Mouse (Mus musculus) monocyte, adult 2 months (primary cell): ENCODE results near the gene Igfbp4.

Experiments used
- DNase-seq, 2 experiments: peaks; one replicate each; pipeline ENCODE4 v3.0.0; 2022; ENCODE audit warnings: low spot score in 2 of 2, low read depth in 1 of 2

Igfbp4 gene

GRCm38 (mm10) chr11:99041051-99041729 is at the start of gene Igfbp4:
Igfbp4 (plus strand) TSS chr11:99041244.
- DNase-seq = no peak

- DNase-seq = no peak
Measured at GRCm38 (mm10) chr11:98995987-98996386, 45.1 kb upstream of the Igfbp4 start.

- no peak for DNase-seq
Measured at GRCm38 (mm10) chr11:98997659-98998058, 43.4 kb upstream of the Igfbp4 start.

GRCm38 (mm10) chr11:98998776-98999175 is 42.3 kb upstream of the Igfbp4 start:
- DNase-seq = no peak

- no peak for DNase-seq
Measured at GRCm38 (mm10) chr11:98999243-98999642, 41.8 kb upstream of the Igfbp4 start.

GRCm38 (mm10) chr11:99006788-99007187 is 34.3 kb upstream of the Igfbp4 start:
- DNase-seq = no peak

GRCm38 (mm10) chr11:99010124-99010523 is 30.9 kb upstream of the Igfbp4 start:
- DNase-seq = no peak

- no peak for DNase-seq
Measured at GRCm38 (mm10) chr11:99010706-99011105, 30.3 kb upstream of the Igfbp4 start.

GRCm38 (mm10) chr11:99013856-99014255 is 27.2 kb upstream of the Igfbp4 start:
- no peak for DNase-seq

GRCm38 (mm10) chr11:99019844-99020243 is 21.2 kb upstream of the Igfbp4 start:
- no peak for DNase-seq

GRCm38 (mm10) chr11:99022384-99022933 is 18.6 kb upstream of the Igfbp4 start:
- DNase-seq = no peak

GRCm38 (mm10) chr11:99023094-99023493 is 17.9 kb upstream of the Igfbp4 start:
- DNase-seq = no peak

GRCm38 (mm10) chr11:99023500-99024467 is 17.3 kb upstream of the Igfbp4 start, which contains the start of gene Top2a:
Top2a (minus strand) TSS chr11:99024189.
- peak; percentile 89 to 95 for DNase-seq

- no peak for DNase-seq
Measured at GRCm38 (mm10) chr11:99024468-99025134, 16.4 kb upstream of the Igfbp4 start.

GRCm38 (mm10) chr11:99025878-99026277 is 15.2 kb upstream of the Igfbp4 start:
- no peak for DNase-seq

GRCm38 (mm10) chr11:99026899-99027440 is 14.1 kb upstream of the Igfbp4 start:
- DNase-seq = no peak

GRCm38 (mm10) chr11:99035350-99035749 is 5.7 kb upstream of the Igfbp4 start:
- DNase-seq = no peak

GRCm38 (mm10) chr11:99036254-99036653 is 4.8 kb upstream of the Igfbp4 start:
- no peak for DNase-seq

- DNase-seq = peak; percentile 32 to 49
Measured at GRCm38 (mm10) chr11:99039782-99040181, 1.3 kb upstream of the Igfbp4 start.

GRCm38 (mm10) chr11:99040346-99040974 is 584 bp upstream of the Igfbp4 start:
- no peak for DNase-seq
